Mouse (Mus musculus) 3134 (cell line): ENCODE measurements around the gene Fam8a1.

Source experiments
- DNase-seq: peaks from one replicate; pipeline ENCODE4 v3.0.0-alpha.2; 2011; ENCODE audit warnings: low spot score; ENCODE audit not compliant: insufficient read length; ENCODE audit errors: extremely low read depth

Fam8a1 gene

GRCm38 (mm10) chr13:46669048-46669619, at the start of gene Fam8a1:
Fam8a1 (plus strand) TSS chr13:46669522.
- DNase-seq = peak; percentile 87

- DNase-seq = no peak
Measured at GRCm38 (mm10) chr13:46619633-46620032, 49.7 kb upstream of the Fam8a1 start.

GRCm38 (mm10) chr13:46620964-46621757, 48.2 kb upstream of the Fam8a1 start:
- no peak for DNase-seq

DNA sequence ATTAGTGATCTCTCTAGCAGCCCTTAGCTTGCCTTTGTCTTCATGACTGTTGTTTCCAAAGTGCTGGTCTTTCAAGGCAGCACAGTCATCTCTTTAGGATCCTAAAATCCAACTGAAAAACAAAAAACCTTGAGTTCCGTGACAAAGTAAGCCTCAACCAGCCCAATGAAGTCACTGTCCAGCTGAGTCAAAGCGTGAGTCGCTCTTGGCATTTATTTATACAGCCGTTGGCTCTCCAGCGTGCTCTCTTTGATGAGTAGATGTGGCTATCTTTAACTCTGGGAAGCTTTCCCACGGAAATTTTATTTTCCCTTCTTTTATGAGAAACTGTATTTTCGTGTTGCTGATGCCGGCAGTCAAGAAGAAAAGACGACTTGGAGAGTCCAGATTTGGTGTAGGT, 42.7 kb upstream of the Fam8a1 start:
- peak; percentile 4 for DNase-seq

- no peak for DNase-seq
Measured at GRCm38 (mm10) chr13:46627841-46628240, 41.5 kb upstream of the Fam8a1 start.

DNA sequence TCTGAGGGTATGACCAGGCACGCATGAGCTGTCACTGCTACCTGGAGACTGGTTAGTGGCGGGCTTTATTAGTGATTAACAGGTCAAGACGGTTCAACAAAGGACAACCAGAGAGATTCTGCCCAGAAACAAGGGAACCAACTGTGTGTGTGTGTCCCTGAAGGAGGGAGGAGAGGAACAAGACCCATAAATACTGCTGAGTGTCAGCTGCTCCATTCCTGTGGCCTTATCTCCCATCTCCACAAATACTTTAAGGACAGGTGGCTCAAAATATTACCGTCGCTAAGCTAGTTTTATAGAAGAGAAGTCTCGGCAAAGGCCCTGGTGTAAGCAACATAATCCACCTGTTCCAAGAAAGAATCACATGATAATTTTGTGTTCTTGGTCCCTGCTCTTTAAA, 39.9 kb upstream of the Fam8a1 start:
- no peak for DNase-seq

DNA sequence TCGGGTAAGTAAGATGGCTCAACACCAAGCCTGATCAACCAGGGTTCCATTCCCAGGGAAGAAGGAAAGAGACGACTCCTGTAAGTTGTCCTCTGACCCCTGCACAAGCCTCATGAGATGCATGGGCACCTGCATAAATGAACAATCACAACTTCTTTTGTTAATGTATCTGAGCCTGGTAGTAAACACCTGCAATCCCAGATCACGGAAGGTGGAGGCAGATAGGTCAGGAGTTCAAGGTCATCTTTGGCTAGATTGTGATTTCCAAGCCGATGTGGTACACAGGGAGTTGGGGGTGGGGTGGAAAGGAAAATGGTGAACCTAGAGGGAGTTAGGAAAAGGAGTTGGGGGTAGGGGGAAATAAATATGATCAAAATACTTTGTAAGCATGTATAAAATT, 36.5 kb upstream of the Fam8a1 start:
- no peak for DNase-seq

- no peak for DNase-seq
Measured at GRCm38 (mm10) chr13:46633320-46634132, 35.8 kb upstream of the Fam8a1 start.

GRCm38 (mm10) chr13:46634133-46634488, 35.2 kb upstream of the Fam8a1 start:
- no peak for DNase-seq

DNA sequence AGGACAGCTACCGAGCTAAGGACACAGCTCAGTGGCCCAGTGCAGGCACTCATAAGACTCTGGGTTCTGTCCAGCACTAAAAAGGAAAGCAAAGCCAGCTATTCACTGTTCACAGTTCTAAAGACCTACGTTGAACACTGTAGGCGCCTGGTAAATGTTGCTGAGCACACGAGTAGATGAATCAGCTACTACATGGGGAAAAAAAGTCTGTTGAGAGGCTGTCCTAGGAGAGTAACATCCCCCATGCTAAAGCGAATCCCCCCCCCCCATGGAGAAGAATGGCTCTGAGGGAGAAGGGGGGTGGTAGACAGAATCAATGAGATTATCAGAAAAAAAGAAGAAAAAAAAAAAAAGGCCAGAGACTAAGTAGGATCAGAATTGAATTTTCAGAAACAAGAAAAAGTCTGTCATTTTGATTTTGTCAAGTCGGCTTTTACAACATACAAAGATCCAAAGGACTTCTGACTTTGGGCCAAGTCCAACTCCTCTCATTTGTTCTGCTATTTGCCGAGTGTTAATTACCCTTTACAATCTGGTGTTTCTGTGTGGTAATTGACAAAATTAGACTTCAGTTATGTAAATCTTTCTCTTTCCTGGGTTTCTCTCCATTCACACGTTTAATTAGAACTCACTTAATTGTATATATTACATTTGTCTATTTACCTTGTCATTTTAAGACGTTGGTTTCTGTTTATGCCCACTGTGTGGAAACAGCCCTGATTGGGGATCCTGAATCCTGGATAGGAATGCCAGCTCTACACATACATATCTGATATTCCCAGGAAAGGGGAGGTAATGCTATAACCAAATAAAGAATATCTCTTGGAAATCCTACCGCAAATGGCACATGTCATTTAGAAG, 28.5 kb upstream of the Fam8a1 start:
- DNase-seq = no peak

DNA sequence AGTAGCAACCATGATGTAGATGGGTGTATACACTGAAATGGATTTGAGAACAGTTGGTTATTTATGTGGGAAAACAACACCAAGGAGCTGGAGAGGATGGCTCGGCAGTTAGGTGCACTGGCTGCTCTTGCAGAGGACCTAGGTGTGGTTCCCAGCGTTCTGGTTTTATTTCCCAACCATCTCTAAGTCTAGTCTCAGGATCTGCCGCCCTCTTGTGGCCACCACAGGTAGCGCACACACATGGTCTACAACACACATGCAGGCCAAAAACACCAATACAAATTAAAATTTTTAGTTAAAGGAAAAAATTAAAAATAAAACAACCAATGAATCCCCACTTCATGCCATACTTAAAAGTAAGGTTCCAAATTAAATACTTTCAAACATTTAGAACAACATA, 27.0 kb upstream of the Fam8a1 start:
- DNase-seq = no peak

GRCm38 (mm10) chr13:46644175-46644574, 25.1 kb upstream of the Fam8a1 start:
- no peak for DNase-seq

GRCm38 (mm10) chr13:46645476-46645875, 23.8 kb upstream of the Fam8a1 start:
- DNase-seq = no peak

DNA sequence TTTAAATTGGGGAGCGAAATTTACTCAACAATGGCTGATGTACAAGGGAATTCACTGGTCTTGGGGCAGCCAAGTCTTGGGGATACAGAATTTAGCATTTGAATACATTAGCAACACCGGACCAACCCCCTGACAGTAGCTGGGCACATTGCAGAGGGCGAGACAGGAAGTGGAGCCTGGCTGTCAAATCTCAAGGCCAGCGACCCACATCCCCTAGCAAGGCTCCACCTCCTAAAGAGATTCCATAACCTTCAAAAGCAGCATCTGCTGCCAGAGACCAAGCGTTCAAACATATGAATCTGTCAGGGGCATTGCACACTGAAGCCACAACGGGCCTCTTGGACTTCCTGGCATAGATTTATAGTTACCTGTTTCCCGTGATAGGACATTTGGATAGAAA, 17.5 kb upstream of the Fam8a1 start:
- no peak for DNase-seq

GRCm38 (mm10) chr13:46652671-46653070, 16.7 kb upstream of the Fam8a1 start:
- DNase-seq = no peak

- no peak for DNase-seq
Measured at GRCm38 (mm10) chr13:46653671-46654070, 15.7 kb upstream of the Fam8a1 start.

DNA sequence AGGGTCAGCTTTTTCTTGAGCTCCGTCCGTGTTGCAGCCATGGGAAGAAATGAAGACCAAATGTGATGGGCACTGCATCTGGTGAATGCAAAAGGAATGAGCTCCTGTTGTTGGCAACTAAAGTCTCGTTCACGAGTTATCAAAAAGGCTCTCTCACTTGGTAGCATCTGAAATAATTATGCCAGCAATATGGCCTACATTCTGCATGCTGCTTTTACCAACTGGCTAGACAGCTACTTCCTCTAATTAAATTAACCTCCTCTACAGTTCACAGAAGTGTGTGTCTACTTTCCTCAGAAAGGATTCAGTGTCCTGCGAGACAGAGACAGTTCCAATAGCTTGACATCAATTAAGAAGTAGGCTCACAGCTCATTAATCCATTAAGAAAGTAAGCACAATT, 14.8 kb upstream of the Fam8a1 start:
- DNase-seq = no peak

DNA sequence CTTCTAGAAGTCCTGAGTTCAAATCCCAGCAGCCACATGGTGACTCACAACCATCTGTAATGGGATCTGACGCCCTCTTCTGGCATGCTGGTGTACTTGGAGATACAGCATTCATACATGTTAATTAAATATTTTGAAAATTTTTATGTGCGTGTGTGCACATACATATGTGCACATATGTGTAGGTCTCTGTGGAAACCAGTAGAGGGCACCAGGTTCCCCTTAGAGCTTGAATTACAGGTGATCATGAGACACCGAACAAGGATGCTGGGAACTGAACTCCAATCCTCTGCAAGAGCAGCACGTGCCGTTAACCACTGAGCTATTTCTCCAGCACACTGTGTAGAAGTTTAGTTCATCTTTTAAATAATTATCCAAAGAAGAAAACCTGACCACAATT, 10.1 kb upstream of the Fam8a1 start:
- no peak for DNase-seq

DNA sequence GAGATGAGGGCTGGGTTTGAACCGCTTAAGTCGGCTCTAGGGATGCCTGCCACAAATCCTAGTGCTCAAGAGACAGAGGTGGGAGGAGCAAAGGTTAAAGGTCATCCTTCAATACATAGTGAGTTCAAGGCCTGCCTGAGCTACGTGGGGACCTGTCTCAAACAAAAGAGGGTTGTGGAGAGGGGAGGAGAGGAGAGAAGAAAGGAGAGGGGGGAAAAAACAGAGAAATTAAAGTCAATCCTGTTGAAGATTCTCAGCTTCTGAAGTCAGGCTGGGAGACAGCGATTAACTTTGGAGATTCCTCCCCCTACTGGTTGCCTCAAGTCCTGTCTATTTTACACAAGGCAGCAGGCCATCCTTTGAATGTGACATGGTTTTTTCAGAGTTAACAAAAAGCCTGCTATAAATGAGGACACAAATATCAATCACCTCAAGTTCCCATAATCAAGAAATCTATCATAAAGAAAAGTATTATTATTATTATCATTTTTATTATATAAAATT, 5.8 kb upstream of the Fam8a1 start:
- no peak for DNase-seq

DNA sequence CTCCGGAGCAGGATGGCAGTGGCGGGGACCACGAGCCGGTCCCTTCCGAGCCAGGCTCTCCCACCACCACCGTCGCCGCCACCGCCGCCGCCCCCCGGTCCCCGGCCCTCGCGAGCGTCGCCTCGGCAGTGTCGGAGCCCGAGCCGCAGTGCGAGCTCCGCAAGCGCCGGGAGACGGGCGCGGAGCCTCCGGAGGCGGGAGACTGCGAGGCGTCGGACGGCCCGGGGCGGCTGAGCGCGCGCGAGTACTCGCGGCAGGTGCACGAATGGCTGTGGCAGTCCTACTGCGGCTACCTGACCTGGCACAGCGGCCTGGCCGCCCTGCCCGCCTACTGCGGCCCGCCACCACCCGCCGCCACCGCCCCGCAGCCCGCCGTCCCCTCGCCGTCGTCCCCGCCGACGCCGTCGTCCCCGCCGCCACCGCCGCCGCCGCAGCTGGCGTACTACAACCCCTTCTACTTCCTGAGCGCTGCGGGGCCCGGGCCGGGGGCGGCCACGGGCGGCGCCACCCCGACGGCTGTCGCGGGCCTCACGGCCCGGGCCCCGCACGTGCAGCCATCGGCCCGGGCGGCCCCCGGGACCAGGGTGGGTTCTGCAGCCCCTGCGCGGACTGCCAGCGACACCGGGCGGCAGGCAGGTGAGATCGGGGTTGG, 424 bp downstream of the Fam8a1 start:
- no peak for DNase-seq
